Mouse (Mus musculus): Measurements from ENCODE around the gene Rarres2. TPM values are rescaled to one million over a fixed set of nuclear protein-coding genes. Genes with fewer than 3 reads are reported as not detected.

Gene Rarres2
- total and polyA plus RNA-seq, 3 experiments, result 0.72 TPM; not detected in 2

DNA sequence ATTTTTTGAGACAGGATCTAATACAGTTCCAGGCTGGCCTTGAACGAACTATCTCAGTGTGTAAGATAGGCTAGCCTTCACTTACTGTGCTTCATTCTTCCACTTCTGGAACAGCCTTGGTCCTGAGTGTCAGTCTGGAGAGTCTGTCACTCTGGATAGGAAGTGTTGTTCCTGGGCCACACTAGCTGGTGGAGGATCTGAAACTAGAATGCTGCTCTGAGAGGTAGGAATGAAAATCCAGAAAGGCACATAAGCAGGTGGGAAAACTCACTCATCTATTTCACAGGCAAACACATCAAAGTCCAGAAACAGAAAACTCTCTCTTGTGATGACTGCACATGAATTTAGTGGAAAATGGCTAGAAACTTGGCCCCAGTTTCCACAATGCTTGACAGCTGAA is 28.0 kb upstream of the Rarres2 start:
- dilution Hi-C loops (cut with MboI; ENCODE audit: extremely low pct_ligation_motif_present, extremely low pct_unique_long_range_greater_than_20kb, low sequenced_read_pairs), result no loop called here
- Histone ChIP-seq H3K9ac (ENCODE audit: insufficient read depth, low read depth) (no peak overlapping the region), H3K4me3 (replicated peaks in 1 of 3; ENCODE audit: low read depth in 2 of 3, low read length in 2 of 3, poor library complexity in 1 of 3) (no peak overlapping the region), H3K36me3 (replicated peaks in 1 of 2; ENCODE audit: control insufficient read depth in 1 of 2, insufficient read depth in 1 of 2, low read length in 1 of 2) (peaks cover 27 to 50% of the 10 kb centered on the region in 2 experiments), H3K4me2 (ENCODE audit: insufficient read depth, low read depth, poor library complexity, severe bottlenecking) (no peak overlapping the region), H3K27ac (ENCODE audit: insufficient read depth, low read depth) (no peak overlapping the region), H3K4me1 (ENCODE audit: control insufficient read depth in 1 of 2, insufficient read depth in 2 of 2) (peaks cover 4 to 31% of the 10 kb centered on the region in 2 experiments; a peak in 3 of 4 replicates), H3K9me3 (replicated peaks; ENCODE audit: low read length) (peaks cover 3% of the 10 kb centered on the region), H3K79me2 (replicated peaks; ENCODE audit: control insufficient read depth, extremely low read depth, insufficient read depth, poor library complexity, severe bottlenecking) (peaks cover 9% of the 10 kb centered on the region; the same call in 1 of the 2 replicates), H3K27me3 (replicated peaks) (no peaks in the 10 kb centered on the region)
- TF ChIP-seq POLR2A (IDR thresholded peaks at IDR 0.05; ENCODE audit: low read depth, low read length) (no peak), POLR2AphosphoS2 (IDR thresholded peaks at IDR 0.05; ENCODE audit: low read depth, low read length) (no peak)
- DNase-seq (ENCODE audit: extremely low read depth), result no peak
- in situ Hi-C loops (cut with MboI; ENCODE audit: low pct_ligation_motif_present, low pct_unique_long_range_greater_than_20kb, low sequenced_read_pairs), result no loop called here

DNA sequence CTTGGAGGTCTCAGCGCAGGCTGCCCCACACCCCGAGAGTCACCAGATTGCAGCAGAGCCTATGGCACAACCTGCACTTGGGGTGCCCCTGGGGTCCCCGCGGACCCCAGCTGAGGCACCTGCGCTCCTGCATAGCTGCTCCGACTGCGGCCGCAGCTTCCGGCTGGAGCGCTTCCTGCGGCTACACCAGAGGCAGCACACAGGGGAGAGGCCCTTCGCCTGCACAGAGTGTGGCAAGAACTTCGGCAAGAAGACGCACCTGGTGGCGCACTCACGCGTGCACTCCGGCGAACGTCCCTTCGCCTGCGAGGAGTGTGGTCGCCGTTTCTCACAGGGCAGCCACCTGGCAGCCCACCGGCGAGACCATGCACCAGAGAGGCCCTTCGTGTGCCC is 24.6 kb upstream of the Rarres2 start:
- Histone ChIP-seq H3K4me1 (ENCODE audit: control insufficient read depth in 1 of 2, insufficient read depth in 2 of 2) (peaks cover 3 to 37% of the 10 kb centered on the region in 2 experiments; a peak in 3 of 4 replicates), H3K27ac (ENCODE audit: insufficient read depth, low read depth) (no peak overlapping the region), H3K9me3 (replicated peaks; ENCODE audit: low read length) (peaks cover 3% of the 10 kb centered on the region), H3K9ac (ENCODE audit: insufficient read depth, low read depth) (no peak overlapping the region), H3K4me3 (replicated peaks in 1 of 3; ENCODE audit: low read depth in 2 of 3, low read length in 2 of 3, poor library complexity in 1 of 3) (no peak overlapping the region), H3K4me2 (ENCODE audit: insufficient read depth, low read depth, poor library complexity, severe bottlenecking) (no peak overlapping the region), H3K79me2 (replicated peaks; ENCODE audit: control insufficient read depth, extremely low read depth, insufficient read depth, poor library complexity, severe bottlenecking) (peaks cover 23% of the 10 kb centered on the region), H3K27me3 (replicated peaks) (no peaks in the 10 kb centered on the region), H3K36me3 (replicated peaks in 1 of 2; ENCODE audit: control insufficient read depth in 1 of 2, insufficient read depth in 1 of 2, low read length in 1 of 2) (peaks cover 27 to 49% of the 10 kb centered on the region in 2 experiments)
- TF ChIP-seq MYC (IDR thresholded peaks at IDR 0.05; ENCODE audit: low read depth, low read length) (no peak), KAT2A (IDR thresholded peaks at IDR 0.05; ENCODE audit: insufficient replicate concordance, low read length) (no peak), EP300 (IDR thresholded peaks at IDR 0.05; ENCODE audit: low read length) (no peak), UBTF (IDR thresholded peaks at IDR 0.05; ENCODE audit: low read depth, low read length) (no peak), HCFC1 (IDR thresholded peaks at IDR 0.05; ENCODE audit: low read depth, low read length) (no peak), ZC3H11A (IDR thresholded peaks at IDR 0.05; ENCODE audit: low read depth, low read length) (no peak), SMC3 (IDR thresholded peaks at IDR 0.05; ENCODE audit: low read depth, low read length) (no peak), ETS1 (conservative IDR thresholded peaks at IDR 0.05; ENCODE audit: low read depth, low read length) (no peak), NRF1 (IDR thresholded peaks at IDR 0.05; ENCODE audit: low read depth, low read length) (no peak), SIN3A (IDR thresholded peaks at IDR 0.05; ENCODE audit: low read length) (no peak), MAX (IDR thresholded peaks at IDR 0.05; ENCODE audit: low read length) (no peak)
- in situ Hi-C loops (cut with MboI; ENCODE audit: low pct_ligation_motif_present, low pct_unique_long_range_greater_than_20kb, low sequenced_read_pairs) (no loop called here), dilution Hi-C loops (cut with MboI; ENCODE audit: extremely low pct_ligation_motif_present, extremely low pct_unique_long_range_greater_than_20kb, low sequenced_read_pairs) (no loop called here)
- no peak for DNase-seq (ENCODE audit: extremely low read depth)

DNA sequence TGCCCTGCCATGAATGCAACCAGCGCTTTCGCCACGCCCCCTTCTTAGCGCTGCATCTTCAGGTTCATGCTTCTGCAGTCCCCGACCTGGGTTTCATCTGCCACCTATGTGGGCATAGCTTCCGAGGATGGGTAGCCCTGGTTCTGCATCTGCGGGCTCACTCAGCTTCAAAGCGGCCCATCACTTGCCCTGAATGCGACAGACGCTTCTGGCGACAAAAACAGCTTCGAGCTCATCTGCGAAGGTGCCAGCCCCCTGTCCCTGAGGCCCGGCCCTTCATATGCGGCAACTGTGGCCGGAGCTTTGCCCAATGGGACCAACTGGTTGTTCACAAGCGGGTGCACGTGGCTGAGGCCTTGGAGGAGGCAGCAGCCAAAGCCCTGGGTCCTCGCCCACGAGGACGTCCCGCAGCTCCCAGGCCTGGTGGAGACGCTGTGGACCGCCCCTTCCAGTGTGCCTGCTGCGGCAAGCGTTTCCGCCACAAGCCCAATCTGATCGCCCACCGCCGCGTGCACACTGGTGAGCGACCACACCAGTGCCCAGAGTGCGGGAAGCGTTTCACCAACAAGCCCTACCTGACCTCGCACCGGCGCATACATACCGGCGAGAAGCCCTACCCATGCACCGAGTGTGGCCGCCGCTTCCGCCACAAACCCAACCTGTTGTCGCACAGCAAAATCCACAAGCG is 24.1 kb upstream of the Rarres2 start:
- dilution Hi-C loops (cut with MboI; ENCODE audit: extremely low pct_ligation_motif_present, extremely low pct_unique_long_range_greater_than_20kb, low sequenced_read_pairs), result no loop called here
- H3K4me3 ChIP-seq (replicated peaks in 1 of 3; ENCODE audit: low read depth in 2 of 3, low read length in 2 of 3, poor library complexity in 1 of 3), result no peak overlapping the region
- peaks cover 3% of the 10 kb centered on the region for H3K9me3 ChIP-seq (replicated peaks; ENCODE audit: low read length)
- no peak for DNase-seq (ENCODE audit: extremely low read depth)
- peaks cover 3 to 37% of the 10 kb centered on the region in 2 experiments; a peak in 3 of 4 replicates for H3K4me1 ChIP-seq (ENCODE audit: control insufficient read depth in 1 of 2, insufficient read depth in 2 of 2)
- in situ Hi-C loops (cut with MboI; ENCODE audit: low pct_ligation_motif_present, low pct_unique_long_range_greater_than_20kb, low sequenced_read_pairs), result no loop called here
- peaks cover 27 to 49% of the 10 kb centered on the region in 2 experiments for H3K36me3 ChIP-seq (replicated peaks in 1 of 2; ENCODE audit: control insufficient read depth in 1 of 2, insufficient read depth in 1 of 2, low read length in 1 of 2)
- H3K9ac ChIP-seq (ENCODE audit: insufficient read depth, low read depth), result no peak overlapping the region
- H3K79me2 ChIP-seq (replicated peaks; ENCODE audit: control insufficient read depth, extremely low read depth, insufficient read depth, poor library complexity, severe bottlenecking), result peaks cover 23% of the 10 kb centered on the region
- H3K27me3 ChIP-seq (replicated peaks), result no peaks in the 10 kb centered on the region
- no peak overlapping the region for H3K27ac ChIP-seq (ENCODE audit: insufficient read depth, low read depth)
- TF ChIP-seq ZNF384 (IDR thresholded peaks at IDR 0.05; ENCODE audit: low read depth, low read length) (no peak), NRF1 (IDR thresholded peaks at IDR 0.05; ENCODE audit: low read depth, low read length) (no peak), ZC3H11A (IDR thresholded peaks at IDR 0.05; ENCODE audit: low read depth, low read length) (no peak), POLR2AphosphoS2 (IDR thresholded peaks at IDR 0.05; ENCODE audit: low read depth, low read length) (no peak), IRF4 (IDR thresholded peaks at IDR 0.05; ENCODE audit: low read depth, low read length) (no peak), CTCF (conservative IDR thresholded peaks at IDR 0.05 in 1 of 2, IDR thresholded peaks at IDR 0.05 in 1 of 2; ENCODE audit: low read depth in 2 of 2, low read length in 2 of 2) (no peak), KAT2A (IDR thresholded peaks at IDR 0.05; ENCODE audit: insufficient replicate concordance, low read length) (no peak), SIN3A (IDR thresholded peaks at IDR 0.05; ENCODE audit: low read length) (no peak), BHLHE40 (IDR thresholded peaks at IDR 0.05; ENCODE audit: low read depth, low read length) (no peak), ZKSCAN1 (IDR thresholded peaks at IDR 0.05; ENCODE audit: borderline replicate concordance, low read depth, low read length) (no peak), MAZ (IDR thresholded peaks at IDR 0.05; ENCODE audit: low read depth, low read length) (no peak)
- H3K4me2 ChIP-seq (ENCODE audit: insufficient read depth, low read depth, poor library complexity, severe bottlenecking), result no peak overlapping the region

All from CH12.LX (cell line).